Mouse (Mus musculus) ES-E14 (cell line): Measurements from ENCODE around the gene Cacul1.

Source experiments
- CHD2 ChIP-seq: IDR thresholded peaks from 2 replicates; pipeline ENCODE4 v1.6.1; 2014; ENCODE audit warnings: mild to moderate bottlenecking, low read depth, low read length, inconsistent platforms
- ZC3H11A ChIP-seq: IDR thresholded peaks from 2 replicates; pipeline ENCODE4 v1.6.1; 2012; ENCODE audit warnings: low read depth, mild to moderate bottlenecking, inconsistent platforms, low read length, borderline replicate concordance
- ZNF384 ChIP-seq: IDR thresholded peaks from 2 replicates; pipeline ENCODE4 v1.6.1; 2012; ENCODE audit warnings: low read depth, low read length, inconsistent platforms

- no peak for TF ChIP-seq ZC3H11A
- TF ChIP-seq CHD2, result no peak
- TF ChIP-seq ZNF384, result no peak
Observed at GRCm38 (mm10) chr19:60515064-60515463, 65.8 kb downstream of the Cacul1 start.
